Mouse (Mus musculus): Measurements from ENCODE around the gene Dld.

GRCm38 (mm10) chr12:31289046-31289445 lies 62.2 kb downstream of the Dld start:
- TF ChIP-seq CTCF (IDR thresholded peaks at IDR 0.05) (no peak), POLR2A (IDR thresholded peaks at IDR 0.05; ENCODE audit: insufficient read depth, low read depth, low read length) (no peak)

Data from heart, adult 2 months (tissue).